Mouse (Mus musculus) layer of hippocampus, postnatal 10 days (tissue): Measurements from ENCODE around the gene Ptpn14. TPM values are rescaled to one million over a fixed set of nuclear protein-coding genes. Genes with fewer than 3 reads are reported as not detected.

Source experiments
- DNase-seq, 2 experiments: peaks; one replicate each; pipeline ENCODE4 v3.0.0; 2021; ENCODE audit warnings: low spot score in 2 of 2
- total RNA-seq, 2 experiments: library from RNA; stranded (reverse); gene quantifications; 2 replicates each; pipeline ENCODE4 v1.2.3; 2021

The Ptpn14 gene
- total RNA-seq, 2 experiments from 2014 or later = 10.3 to 10.8 TPM

GRCm38 (mm10) chr1:189764258-189764657, 36.2 kb downstream of the Ptpn14 start:
- DNase-seq = no peak

GRCm38 (mm10) chr1:189767164-189767563, 39.1 kb downstream of the Ptpn14 start:
- DNase-seq = no peak

DNA sequence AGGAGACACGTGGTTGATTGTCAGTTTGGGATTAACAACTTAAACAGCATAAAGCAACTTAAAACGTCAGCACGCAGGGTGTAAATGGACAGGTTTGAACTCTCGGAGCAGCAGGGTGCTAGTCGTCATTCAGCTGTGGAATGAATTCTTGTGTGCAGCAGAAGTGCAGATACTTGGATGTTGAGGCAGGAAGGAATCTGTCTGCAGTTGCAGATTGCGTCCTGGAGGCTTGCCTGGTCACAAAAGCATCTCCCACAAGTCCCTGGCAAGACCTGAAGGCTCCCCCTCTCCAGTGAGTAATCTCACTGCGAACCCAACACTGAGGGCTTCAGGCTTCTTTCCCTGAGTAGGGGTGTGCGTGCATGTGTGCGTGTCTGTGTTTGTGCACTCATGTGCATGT, 39.8 kb downstream of the Ptpn14 start:
- no peak for DNase-seq

DNA sequence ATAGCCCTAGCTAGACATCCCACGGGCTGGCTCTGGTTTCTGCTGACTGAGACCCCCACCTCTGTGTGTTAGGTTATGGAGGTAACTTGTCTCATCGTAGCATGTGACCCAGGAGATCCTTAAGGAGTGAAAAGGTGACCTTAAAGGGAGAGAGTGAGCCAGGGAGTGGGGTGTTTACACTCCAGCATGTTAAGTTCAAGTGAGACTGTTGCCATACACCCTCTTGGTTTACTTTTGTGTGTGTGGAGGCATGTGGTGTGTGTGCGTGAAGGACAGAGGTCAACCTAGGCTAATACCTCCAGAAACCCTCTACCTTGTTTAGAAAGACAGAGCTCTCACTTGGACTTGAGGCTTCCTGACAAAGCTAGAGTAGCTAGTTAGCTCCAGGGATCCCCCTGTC, 42.4 kb downstream of the Ptpn14 start:
- DNase-seq = no peak

DNA sequence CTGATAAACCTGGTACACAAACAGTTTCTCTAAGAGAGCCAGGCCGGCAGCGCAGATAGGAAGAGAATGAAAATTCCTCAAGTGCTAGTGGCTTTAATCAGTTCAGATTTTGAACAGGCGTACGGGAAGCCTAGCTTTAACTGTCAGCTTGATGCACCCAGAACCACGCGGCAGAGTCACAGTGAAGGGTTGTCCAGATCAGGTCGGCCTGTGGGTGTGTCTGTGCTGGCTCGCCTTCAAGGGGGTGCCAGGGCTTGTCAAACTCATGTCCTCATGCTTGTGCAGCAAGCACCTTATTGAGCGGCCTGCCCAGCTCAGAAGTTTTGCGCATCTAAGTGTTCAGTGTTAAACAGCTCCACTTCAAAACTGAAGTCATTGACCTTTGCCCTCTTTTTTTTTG, 44.6 kb downstream of the Ptpn14 start:
- no peak for DNase-seq

GRCm38 (mm10) chr1:189774778-189775177, 46.7 kb downstream of the Ptpn14 start:
- no peak for DNase-seq

- no peak for DNase-seq
Measured at GRCm38 (mm10) chr1:189777207-189777606, 49.1 kb downstream of the Ptpn14 start.

- DNase-seq = no peak
Measured at GRCm38 (mm10) chr1:189778343-189778742, 50.3 kb downstream of the Ptpn14 start.

DNA sequence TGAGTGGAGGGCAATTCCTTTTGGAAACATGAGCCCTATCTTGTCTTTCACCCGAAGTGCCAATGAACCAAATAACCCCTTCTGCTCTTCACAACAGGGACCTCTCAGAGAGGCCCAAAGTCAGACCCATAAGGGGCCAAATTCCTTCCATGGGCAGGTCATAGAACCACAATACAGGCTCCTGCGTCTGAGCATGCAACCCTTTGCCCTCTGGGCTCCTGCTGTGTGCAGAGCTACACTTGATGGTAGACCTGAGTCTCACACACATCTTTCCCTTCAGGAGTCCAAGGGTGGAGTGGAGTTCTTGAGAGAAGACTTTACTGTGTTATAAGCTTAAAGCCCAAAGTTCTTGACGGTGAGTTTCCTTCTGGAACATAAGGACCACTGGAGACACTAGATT, 51.2 kb downstream of the Ptpn14 start:
- no peak for DNase-seq

DNA sequence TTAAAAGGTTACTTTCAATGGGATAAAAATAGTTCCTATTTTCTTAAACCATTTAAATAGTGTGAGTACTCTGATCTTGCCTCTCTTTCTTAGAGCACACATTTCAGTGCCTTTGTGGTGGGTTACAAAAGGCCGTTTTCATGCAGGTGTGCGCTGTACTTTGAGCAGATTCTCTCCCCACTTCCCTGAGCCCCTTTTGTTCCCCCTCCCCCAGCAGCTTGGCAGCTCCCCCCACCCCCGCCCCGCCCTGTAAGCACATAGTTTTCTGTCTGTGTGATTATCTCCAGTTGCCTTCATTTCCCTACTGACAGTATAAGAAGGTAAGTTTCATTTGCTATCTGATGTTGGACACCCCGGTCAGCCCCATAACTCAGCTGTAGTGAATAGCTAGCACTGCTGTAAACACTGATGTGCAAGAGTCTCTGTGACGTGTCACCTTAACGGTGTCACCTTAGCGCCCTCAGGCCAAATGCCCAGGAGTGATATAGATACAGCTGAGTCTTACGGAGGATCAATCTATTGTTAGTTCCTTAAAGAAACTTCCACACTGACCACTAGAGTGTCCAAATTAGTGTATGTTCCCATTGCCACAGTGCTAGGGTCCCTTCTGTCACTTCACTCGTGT, 53.8 kb downstream of the Ptpn14 start:
- no peak for DNase-seq

GRCm38 (mm10) chr1:189782709-189783108, 54.6 kb downstream of the Ptpn14 start:
- DNase-seq = no peak

DNA sequence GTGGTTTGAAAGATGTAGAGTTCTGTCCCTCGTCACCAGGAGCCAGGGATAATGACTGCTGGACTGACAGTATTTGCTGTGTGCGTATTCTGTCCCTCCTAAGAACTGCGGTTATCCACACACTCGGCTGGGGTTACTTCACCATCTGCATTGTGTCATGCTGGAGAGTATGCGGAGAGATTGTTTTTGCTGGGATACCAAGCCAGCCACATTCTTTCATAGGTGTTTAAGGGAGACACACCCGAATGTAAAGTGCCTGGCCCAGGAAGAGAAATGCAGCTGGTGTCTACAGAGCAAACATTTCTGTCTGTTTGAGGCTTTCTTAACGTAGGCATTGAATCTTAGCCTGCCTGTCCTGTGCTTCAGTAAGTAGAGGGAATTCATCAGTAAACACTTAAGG, 56.4 kb downstream of the Ptpn14 start:
- no peak for DNase-seq

DNA sequence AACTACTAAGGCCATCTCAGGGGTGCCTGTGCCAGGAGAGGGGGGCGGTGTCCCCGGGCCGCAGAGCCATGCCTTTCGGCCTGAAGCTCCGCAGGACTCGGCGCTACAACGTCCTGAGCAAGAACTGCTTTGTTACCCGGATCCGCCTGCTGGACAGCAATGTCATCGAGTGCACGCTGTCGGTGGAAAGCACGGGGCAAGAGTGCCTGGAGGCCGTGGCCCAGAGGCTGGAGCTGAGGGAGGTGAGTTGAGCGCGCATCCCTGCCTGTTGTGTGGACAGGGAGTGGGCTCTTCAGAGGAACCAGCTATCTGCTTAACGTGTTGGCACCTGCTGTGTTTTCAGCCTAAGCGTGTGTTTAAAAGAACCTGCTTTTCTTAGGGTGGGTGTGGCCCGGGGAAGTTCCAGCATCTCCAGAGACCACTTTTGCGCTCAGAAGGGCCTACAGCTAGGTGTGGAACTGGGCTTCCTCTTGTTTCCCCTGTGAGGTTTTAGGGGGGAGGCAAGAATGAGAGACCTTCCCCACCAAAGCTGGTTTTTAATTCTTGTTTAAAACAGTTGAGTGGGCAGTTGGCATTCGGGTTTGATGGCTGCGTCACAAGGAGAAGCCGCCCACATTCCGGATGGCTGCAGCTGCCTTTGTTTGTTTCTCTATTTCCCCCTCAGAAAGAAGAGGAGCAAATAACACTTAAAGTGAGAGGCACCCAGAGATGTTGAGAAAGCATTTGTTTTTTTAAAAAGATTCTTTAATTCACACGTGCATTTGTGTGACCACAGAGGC, 58.8 kb downstream of the Ptpn14 start:
- DNase-seq = peak; percentile 43 to 47

DNA sequence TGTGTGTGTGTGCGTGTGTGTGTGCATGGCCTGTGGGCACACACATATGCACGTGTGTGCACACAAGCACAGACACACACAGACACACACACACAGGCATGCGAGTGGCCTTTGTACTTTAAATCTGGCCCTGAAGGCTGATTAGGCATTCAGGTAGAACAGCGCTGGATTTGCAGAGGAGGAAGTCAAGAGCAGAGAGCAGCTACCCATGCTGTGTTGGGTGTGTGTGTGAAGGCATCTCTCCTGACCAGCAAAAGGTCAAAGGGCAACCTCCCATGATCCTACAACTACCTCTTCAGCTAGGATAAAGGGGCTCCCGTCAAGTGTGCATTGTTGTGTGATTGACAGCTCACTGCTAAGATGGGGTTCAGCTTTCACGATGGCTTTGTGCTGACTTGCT, 61.5 kb downstream of the Ptpn14 start:
- no peak for DNase-seq

DNA sequence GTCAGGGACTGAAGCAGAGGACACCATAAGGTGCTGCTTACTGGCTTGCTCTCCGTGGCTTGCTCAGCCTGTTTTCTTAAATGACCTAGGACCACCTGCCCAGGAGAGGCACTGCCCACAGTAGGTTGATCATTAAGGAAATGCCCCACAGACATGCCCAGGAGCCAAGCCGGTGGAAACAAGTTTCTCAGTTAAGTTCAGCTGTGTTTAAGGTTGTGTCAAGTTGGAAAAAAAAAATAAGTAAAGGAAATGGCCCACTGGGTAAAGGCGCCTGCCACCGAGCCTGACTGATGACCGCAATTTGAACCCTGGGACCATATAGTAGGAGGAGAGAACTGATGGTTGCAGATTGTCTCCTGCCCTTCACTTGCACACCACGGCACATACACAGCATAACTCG, 62.6 kb downstream of the Ptpn14 start:
- DNase-seq = no peak

DNA sequence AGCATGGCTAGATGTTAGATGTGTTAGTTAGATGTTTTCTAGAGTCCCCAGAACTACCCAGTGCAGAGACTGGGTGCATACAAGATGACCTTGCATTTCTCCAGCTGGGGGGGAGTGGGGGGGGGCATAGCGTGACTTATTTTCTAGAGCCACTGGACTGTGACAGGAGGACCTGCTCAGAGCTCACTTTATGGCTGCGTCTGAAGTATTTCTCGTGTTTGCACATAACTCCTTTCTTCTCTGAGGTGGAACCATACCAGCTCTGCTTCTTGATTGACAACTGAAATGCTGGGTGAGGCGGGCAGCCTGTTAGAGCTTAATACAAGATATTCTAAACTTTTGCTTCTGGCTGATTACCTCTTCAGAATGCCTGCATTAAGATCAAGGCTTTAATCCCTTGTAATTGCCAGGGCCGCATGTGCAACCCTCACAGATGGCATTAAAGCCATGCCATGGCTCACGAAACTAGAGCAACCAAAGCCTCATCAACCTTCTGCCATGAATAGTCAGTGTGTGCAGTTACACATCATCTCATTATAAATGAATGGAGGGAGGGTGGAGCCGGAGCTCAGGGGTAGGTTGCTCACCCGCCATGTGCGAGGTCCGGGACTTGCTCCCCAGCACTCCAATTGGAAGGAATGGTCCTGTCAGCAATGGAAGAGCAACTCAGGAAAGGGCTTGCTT, 63.6 kb downstream of the Ptpn14 start:
- no peak for DNase-seq

- DNase-seq = no peak
Measured at GRCm38 (mm10) chr1:189792560-189793195, 64.6 kb downstream of the Ptpn14 start.

GRCm38 (mm10) chr1:189798949-189799348, 70.9 kb downstream of the Ptpn14 start:
- no peak for DNase-seq

DNA sequence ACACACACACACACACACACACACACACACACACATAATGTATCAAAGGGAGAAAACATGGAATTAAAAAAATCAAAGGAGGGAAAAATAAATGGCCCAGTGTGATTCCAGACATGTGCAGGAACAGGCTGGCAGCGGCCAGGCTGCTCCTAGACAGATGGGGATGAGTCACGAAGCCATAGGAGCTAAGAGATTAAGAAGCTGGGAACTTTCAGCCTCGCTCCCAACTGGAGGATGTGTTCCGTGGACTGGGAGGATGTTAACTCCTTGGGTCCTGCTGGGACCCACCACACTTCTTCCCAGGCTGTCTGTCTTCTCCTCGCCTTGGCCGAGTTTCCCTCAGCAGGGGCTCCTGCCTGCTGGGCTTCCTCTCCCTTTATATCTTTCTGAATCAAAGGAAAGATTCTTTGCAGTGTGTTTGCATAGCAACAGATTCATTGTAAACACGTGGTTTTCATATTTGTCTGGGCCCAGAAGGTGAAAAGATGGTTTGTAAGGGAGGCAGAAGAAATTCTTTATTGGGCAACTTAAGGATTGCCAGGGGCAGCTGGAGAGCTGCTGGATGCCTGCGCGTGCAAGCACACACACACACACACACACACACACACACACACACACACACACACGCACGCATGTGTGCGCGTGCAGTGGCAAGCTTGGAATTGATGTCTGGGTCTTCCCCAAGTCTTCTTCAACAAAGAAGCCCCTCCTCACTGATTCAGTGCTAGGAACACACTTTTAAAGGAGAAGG, 72.3 kb downstream of the Ptpn14 start:
- no peak for DNase-seq

- no peak for DNase-seq
Measured at GRCm38 (mm10) chr1:189801303-189801702, 73.2 kb downstream of the Ptpn14 start.

DNA sequence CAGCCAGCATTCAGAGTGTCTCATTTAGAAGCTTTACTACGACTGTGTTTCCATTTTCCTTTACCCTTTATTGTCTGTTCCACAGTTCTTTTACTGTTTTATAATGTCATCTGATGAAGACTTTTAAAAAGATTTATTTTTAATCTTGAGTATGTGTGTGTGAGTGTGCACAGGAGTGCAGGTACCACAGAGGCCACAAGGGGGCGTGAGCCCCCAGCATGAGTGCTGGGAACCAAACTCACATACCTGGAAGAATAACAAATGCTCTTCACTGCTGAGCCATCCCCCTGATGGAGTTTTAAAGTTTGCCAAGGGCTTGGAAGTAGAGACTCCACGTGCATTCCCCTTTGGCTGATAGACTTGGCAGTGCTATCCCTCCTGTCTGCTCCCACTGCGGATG, 74.5 kb downstream of the Ptpn14 start:
- DNase-seq = no peak
